Mouse (Mus musculus) hindbrain, postnatal 0 days (tissue): ENCODE data around the gene Shroom3. TPM values are rescaled to one million over a fixed set of nuclear protein-coding genes. Genes with fewer than 3 reads are reported as not detected.
"Not testable (repeated sequence)": the region's sequence is repeated elsewhere in the genome, so short reads cannot be mapped to it uniquely, and the experiment has no call there.

Source experiments
- ATAC-seq: fragments of 200-750 bp; cut with Nextera tagmentation; 2 replicates; pipeline ENCODE4 v1.8.0; 2017; ENCODE audit warnings: mild to moderate bottlenecking, moderate TSS enrichment, moderate library complexity
- DNase-seq: peaks from one replicate; pipeline ENCODE4 v3.0.0-alpha.2; 2015; ENCODE audit warnings: low spot score
- H3K27ac ChIP-seq: fragments of 300-500 bp; sonication (generic); 2 replicates; pipeline ENCODE4 v1.5.1; 2014; ENCODE audit warnings: mild to moderate bottlenecking
- H3K27me3 ChIP-seq: fragments of 300-500 bp; sonication (generic); 2 replicates; pipeline ENCODE4 v1.6.1; 2014; ENCODE audit warnings: low read length, mixed read lengths; ENCODE audit not compliant: insufficient read depth
- H3K36me3 ChIP-seq: fragments of 300-500 bp; sonication (generic); 2 replicates; pipeline ENCODE4 v1.6.1; 2014; ENCODE audit warnings: low read length, mixed read lengths; ENCODE audit not compliant: insufficient read depth
- H3K4me1 ChIP-seq: fragments of 300-500 bp; sonication (generic); 2 replicates; pipeline ENCODE4 v1.6.1; 2014; ENCODE audit warnings: antibody characterized with exemption, low read length, mixed read lengths; ENCODE audit not compliant: insufficient read depth
- H3K4me2 ChIP-seq: fragments of 300-500 bp; sonication (generic); 2 replicates; pipeline ENCODE4 v1.6.1; 2014; ENCODE audit warnings: low read depth, mild to moderate bottlenecking, low read length, moderate library complexity, mixed read lengths
- H3K4me3 ChIP-seq: fragments of 300-500 bp; sonication (generic); 2 replicates; pipeline ENCODE4 v1.5.1; 2014; ENCODE audit warnings: low read length
- H3K9ac ChIP-seq: fragments of 300-500 bp; sonication (generic); replicated peaks from 2 replicates; pipeline ENCODE4 v1.6.1; 2014; ENCODE audit warnings: mild to moderate bottlenecking, low read length, moderate library complexity, mixed read lengths
- H3K9me3 ChIP-seq: fragments of 300-500 bp; sonication (generic); 2 replicates; pipeline ENCODE4 v1.6.1; 2016; ENCODE audit warnings: low read length, mixed read lengths
- CTCF ChIP-seq: IDR thresholded peaks from 2 replicates; pipeline ENCODE4 v1.5.1; 2016; ENCODE audit warnings: antibody characterized with exemption, control low read depth, low read depth
- WGBS: fragments of 180-500 bp; shearing (Covaris S2); extraction: QIAGEN DNeasy Blood & Tissue Kit; methylation state at CpG from one replicate; pipeline ENCODE4 v1.1.7; 2014; 5-methylcytosine and 5-hydroxymethylcytosine counted together
- polyA plus RNA-seq: library from polyadenylated mRNA; unstranded; fragments of >200 nt; fragmentation: Nextera tagmentation; extraction: Ambion mirVana; gene quantifications from 2 replicates; pipeline ENCODE4 v1.2.1, GENCODE M21; 2015
- total RNA-seq: library from RNA; depleted of rRNA; stranded (reverse); fragments of >200 nt; gene quantifications from 2 replicates; pipeline ENCODE4 v1.2.3, GENCODE M21; 2014

The Shroom3 gene
- total and polyA plus RNA-seq, 2 experiments from 2014 or later: 1.1 to 9.7 TPM

- Histone ChIP-seq H3K27ac (no peak overlapping the region), H3K9me3 (no peaks in the 10 kb centered on the region), H3K27me3 (no peaks in the 10 kb centered on the region), H3K4me1 (no peaks in the 10 kb centered on the region), H3K4me3 (no peak overlapping the region), H3K4me2 (no peak overlapping the region), H3K36me3 (no peaks in the 10 kb centered on the region), H3K9ac (no peak overlapping the region)
- WGBS: 17% methylated on average over 9 of the region's 9 CpGs
- ATAC-seq: no peak
- TF ChIP-seq CTCF: no peak
- DNase-seq: no peak
Observed at GRCm38 (mm10) chr5:92918866-92919265, 235.6 kb downstream of the Shroom3 start.

- no peaks in the 10 kb centered on the region for H3K36me3 ChIP-seq
- no peak overlapping the region for H3K27ac ChIP-seq
- H3K4me2 ChIP-seq: no peak overlapping the region
- DNase-seq (no peak), ATAC-seq (peak; percentile 27; the same call in 1 of the 2 replicates)
- no peak overlapping the region for H3K4me3 ChIP-seq
- WGBS: 52% methylated on average over 14 of the region's 14 CpGs
- H3K9ac ChIP-seq: no peak overlapping the region
- no peaks in the 10 kb centered on the region for H3K27me3 ChIP-seq
- no peaks in the 10 kb centered on the region for H3K4me1 ChIP-seq
- no peaks in the 10 kb centered on the region for H3K9me3 ChIP-seq
- TF ChIP-seq CTCF: no peak
Observed at GRCm38 (mm10) chr5:92919390-92919789, 236.2 kb downstream of the Shroom3 start.

GRCm38 (mm10) chr5:92920984-92921383 is 237.7 kb downstream of the Shroom3 start:
- ATAC-seq (no peak), DNase-seq (no peak)
- Histone ChIP-seq H3K4me2 (no peak overlapping the region), H3K9ac (no peak overlapping the region), H3K27ac (no peak overlapping the region), H3K4me3 (no peak overlapping the region), H3K27me3 (no peaks in the 10 kb centered on the region), H3K9me3 (no peaks in the 10 kb centered on the region), H3K36me3 (no peaks in the 10 kb centered on the region), H3K4me1 (peaks cover 4% of the 10 kb centered on the region; the same call in 1 of the 2 replicates)
- 88% methylated on average over 8 of the region's 8 CpGs for WGBS
- TF ChIP-seq CTCF: no peak

- no peaks in the 10 kb centered on the region for H3K9me3 ChIP-seq
Observed at GRCm38 (mm10) chr5:92921728-92922127, 238.5 kb downstream of the Shroom3 start.

GRCm38 (mm10) chr5:92922981-92923380 is 239.7 kb downstream of the Shroom3 start:
- H3K27me3 ChIP-seq, H3K27ac ChIP-seq, H3K4me2 ChIP-seq, H3K36me3 ChIP-seq, H3K9ac ChIP-seq, H3K4me1 ChIP-seq, ATAC-seq, DNase-seq, H3K9me3 ChIP-seq, H3K4me3 ChIP-seq: not testable (repeated sequence)
- WGBS: 93% methylated on average over 5 of the region's 5 CpGs

More at GRCm38 (mm10) chr5:92921728-92922127, 238.5 kb downstream of the Shroom3 start:
- Histone ChIP-seq H3K27ac (no peak overlapping the region), H3K4me3 (no peak overlapping the region), H3K4me1 (peaks cover 4% of the 10 kb centered on the region; the same call in 1 of the 2 replicates), H3K36me3 (no peaks in the 10 kb centered on the region), H3K27me3 (no peaks in the 10 kb centered on the region), H3K9ac (no peak overlapping the region), H3K4me2 (no peak overlapping the region)
- 87% methylated on average over 8 of the region's 8 CpGs for WGBS
- ATAC-seq (no peak), DNase-seq (no peak)
- peak; percentile 57 for TF ChIP-seq CTCF

- ATAC-seq: no peak
- H3K4me3 ChIP-seq: no peak overlapping the region
- peak overlapping the region; percentile 46 for H3K4me2 ChIP-seq
- H3K9me3 ChIP-seq: no peaks in the 10 kb centered on the region
- no peaks in the 10 kb centered on the region for H3K27me3 ChIP-seq
- H3K36me3 ChIP-seq: no peaks in the 10 kb centered on the region
- 20% methylated on average over 17 of the region's 17 CpGs for WGBS
- no peak overlapping the region for H3K27ac ChIP-seq
- peaks cover 4% of the 10 kb centered on the region; the same call in 1 of the 2 replicates for H3K4me1 ChIP-seq
- TF ChIP-seq CTCF: no peak
- no peak overlapping the region for H3K9ac ChIP-seq
- DNase-seq: peak; percentile 26
Observed at GRCm38 (mm10) chr5:92924851-92925477, 241.7 kb downstream of the Shroom3 start.

GRCm38 (mm10) chr5:92927667-92928066 is 244.4 kb downstream of the Shroom3 start:
- Histone ChIP-seq H3K4me3 (no peak overlapping the region), H3K4me2 (no peak overlapping the region), H3K27ac (no peak overlapping the region), H3K36me3 (no peaks in the 10 kb centered on the region), H3K9ac (no peak overlapping the region), H3K4me1 (peaks cover 4% of the 10 kb centered on the region; the same call in 1 of the 2 replicates), H3K27me3 (no peaks in the 10 kb centered on the region), H3K9me3 (no peaks in the 10 kb centered on the region)
- DNase-seq: no peak
- WGBS: 79% methylated on average over 10 of the region's 10 CpGs
- no peak for ATAC-seq
- no peak for TF ChIP-seq CTCF
